Mouse (Mus musculus) embryonic facial prominence, embryonic 12.5 days (tissue): ENCODE measurements around the gene Dlgap3. TPM values are rescaled to one million over a fixed set of nuclear protein-coding genes. Genes with fewer than 3 reads are reported as not detected.

Source experiments
- ATAC-seq: fragments of 200-750 bp; cut with Nextera tagmentation; 2 replicates; pipeline ENCODE4 v1.8.0; 2017; ENCODE audit not compliant: insufficient number of reproducible peaks, insufficient read depth, low FRiP score, low TSS enrichment
- H3K27ac ChIP-seq: fragments of 300-500 bp; sonication (generic); 2 replicates; pipeline ENCODE4 v1.5.1; 2016; ENCODE audit warnings: mild to moderate bottlenecking
- H3K27me3 ChIP-seq: fragments of 300-500 bp; sonication (generic); 2 replicates; pipeline ENCODE4 v1.6.1; 2016; ENCODE audit warnings: mild to moderate bottlenecking, moderate library complexity
- H3K36me3 ChIP-seq: fragments of 300-500 bp; sonication (generic); 2 replicates; pipeline ENCODE4 v1.6.1; 2016; ENCODE audit warnings: mild to moderate bottlenecking
- H3K4me1 ChIP-seq: fragments of 300-500 bp; sonication (generic); 2 replicates; pipeline ENCODE4 v1.6.1; 2016
- H3K4me2 ChIP-seq: fragments of 300-500 bp; sonication (generic); replicated peaks from 2 replicates; pipeline ENCODE4 v1.6.1; 2016; ENCODE audit warnings: mild to moderate bottlenecking, moderate library complexity
- H3K4me3 ChIP-seq: fragments of 300-500 bp; sonication (generic); 2 replicates; pipeline ENCODE4 v1.5.1; 2016; ENCODE audit warnings: mild to moderate bottlenecking
- H3K9ac ChIP-seq: fragments of 300-500 bp; sonication (generic); 2 replicates; pipeline ENCODE4 v1.6.1; 2016; ENCODE audit warnings: mild to moderate bottlenecking, moderate library complexity
- H3K9me3 ChIP-seq: fragments of 300-500 bp; sonication (generic); 2 replicates; pipeline ENCODE4 v1.6.1; 2016; ENCODE audit warnings: mild to moderate bottlenecking, moderate library complexity
- WGBS: fragments of 180-500 bp; shearing (Covaris S2); methylation state at CpG from one replicate; pipeline ENCODE4 v1.1.7; 2016; 5-methylcytosine and 5-hydroxymethylcytosine counted together
- polyA plus RNA-seq: library from polyadenylated mRNA; unstranded; fragments of >200 nt; fragmentation: Nextera tagmentation; extraction: Ambion mirVana; gene quantifications from 2 replicates; pipeline ENCODE4 v1.2.1, GENCODE M21; 2016

Dlgap3 gene
- polyA plus RNA-seq: 1.3 TPM in 2 replicates

- no peak for ATAC-seq
- Histone ChIP-seq H3K9ac (peak within 1 kb of the TSS; percentile 62), H3K27ac (no peak within 1 kb of the TSS), H3K4me2 (peak within 1 kb of the TSS; percentile 100), H3K4me3 (peak within 1 kb of the TSS; percentile 70), H3K27me3 (peaks cover 64% of the 10 kb centered on the region), H3K9me3 (no peaks in the 10 kb centered on the region), H3K4me1 (peaks cover 18% of the 10 kb centered on the region), H3K36me3 (no peaks in the 10 kb centered on the region)
- under 1% methylated on average over 48 of the region's 67 CpGs for WGBS
Measured at GRCm38 (mm10) chr4:127168914-127169345, at the start of gene Dlgap3. Gene Dlgap3, plus strand, starts transcription at chr4:127169204.

- Histone ChIP-seq H3K4me2 (no peak within 1 kb of the TSS), H3K9me3 (no peaks in the 10 kb centered on the region), H3K27ac (no peak within 1 kb of the TSS), H3K27me3 (no peaks in the 10 kb centered on the region), H3K4me1 (peaks cover 6% of the 10 kb centered on the region), H3K36me3 (peaks cover 4% of the 10 kb centered on the region; the same call in 1 of the 2 replicates), H3K4me3 (no peak within 1 kb of the TSS), H3K9ac (no peak within 1 kb of the TSS)
- WGBS: 91% methylated on average over 5 of the region's 5 CpGs
- no peak for ATAC-seq
Measured at GRCm38 (mm10) chr4:127123391-127123790, 45.6 kb upstream of the Dlgap3 start, which contains the start of gene Tmem35b. Gene Tmem35b, plus strand, starts transcription at chr4:127123691.

GRCm38 (mm10) chr4:127124331-127124730, 44.7 kb upstream of the Dlgap3 start:
- no peak overlapping the region for H3K4me3 ChIP-seq
- H3K9ac ChIP-seq: no peak overlapping the region
- H3K27me3 ChIP-seq: no peaks in the 10 kb centered on the region
- peaks cover 12% of the 10 kb centered on the region for H3K36me3 ChIP-seq
- no peak overlapping the region for H3K27ac ChIP-seq
- ATAC-seq: no peak
- H3K4me2 ChIP-seq: no peak overlapping the region
- H3K9me3 ChIP-seq: no peaks in the 10 kb centered on the region
- 95% methylated on average over 1 of the region's 1 CpGs for whole genome bisulfite sequencing
- H3K4me1 ChIP-seq: peaks cover 6% of the 10 kb centered on the region

- no peak overlapping the region for H3K27ac ChIP-seq
- ATAC-seq: peak; percentile 94
Measured at GRCm38 (mm10) chr4:127125834-127126463, 43.1 kb upstream of the Dlgap3 start.

GRCm38 (mm10) chr4:127134687-127135086, 34.3 kb upstream of the Dlgap3 start:
- no peaks in the 10 kb centered on the region for H3K36me3 ChIP-seq
- H3K27me3 ChIP-seq: no peaks in the 10 kb centered on the region
- 40% methylated on average over 1 of the region's 1 CpGs for WGBS
- H3K9ac ChIP-seq: no peak overlapping the region
- no peak overlapping the region for H3K4me3 ChIP-seq
- no peaks in the 10 kb centered on the region for H3K9me3 ChIP-seq
- ATAC-seq: no peak
- H3K4me1 ChIP-seq: no peaks in the 10 kb centered on the region
- H3K4me2 ChIP-seq: no peak overlapping the region
- H3K27ac ChIP-seq: no peak overlapping the region

More at GRCm38 (mm10) chr4:127125834-127126463, 43.1 kb upstream of the Dlgap3 start:
- WGBS: 1% methylated on average over 35 of the region's 35 CpGs
- H3K4me1 ChIP-seq: peaks cover 6% of the 10 kb centered on the region
- H3K27me3 ChIP-seq: no peaks in the 10 kb centered on the region
- H3K9me3 ChIP-seq: no peaks in the 10 kb centered on the region
- peaks cover 13% of the 10 kb centered on the region for H3K36me3 ChIP-seq
- peak overlapping the region; percentile 75 for H3K4me2 ChIP-seq
- H3K4me3 ChIP-seq: peak overlapping the region; percentile 63
- H3K9ac ChIP-seq: peak overlapping the region; percentile 72

GRCm38 (mm10) chr4:127137591-127137990, 31.4 kb upstream of the Dlgap3 start:
- Histone ChIP-seq H3K4me3 (no peak overlapping the region), H3K9ac (no peak overlapping the region), H3K4me1 (no peaks in the 10 kb centered on the region), H3K9me3 (no peaks in the 10 kb centered on the region), H3K27ac (no peak overlapping the region), H3K4me2 (no peak overlapping the region), H3K36me3 (no peaks in the 10 kb centered on the region), H3K27me3 (no peaks in the 10 kb centered on the region)
- no peak for ATAC-seq
- 78% methylated on average over 5 of the region's 5 CpGs for WGBS

GRCm38 (mm10) chr4:127138486-127138885, 30.5 kb upstream of the Dlgap3 start:
- Histone ChIP-seq H3K27me3 (no peaks in the 10 kb centered on the region), H3K4me3 (no peak overlapping the region), H3K36me3 (no peaks in the 10 kb centered on the region), H3K9me3 (no peaks in the 10 kb centered on the region), H3K9ac (no peak overlapping the region), H3K27ac (no peak overlapping the region), H3K4me2 (no peak overlapping the region), H3K4me1 (no peaks in the 10 kb centered on the region)
- WGBS: 50% methylated on average over 6 of the region's 6 CpGs
- no peak for ATAC-seq

GRCm38 (mm10) chr4:127150031-127150430, 19.0 kb upstream of the Dlgap3 start:
- no peak overlapping the region for H3K9ac ChIP-seq
- no peaks in the 10 kb centered on the region for H3K27me3 ChIP-seq
- WGBS: 82% methylated on average over 13 of the region's 13 CpGs
- no peak overlapping the region for H3K4me3 ChIP-seq
- H3K27ac ChIP-seq: no peak overlapping the region
- no peak for ATAC-seq
- H3K36me3 ChIP-seq: no peaks in the 10 kb centered on the region
- H3K9me3 ChIP-seq: no peaks in the 10 kb centered on the region
- no peaks in the 10 kb centered on the region for H3K4me1 ChIP-seq
- no peak overlapping the region for H3K4me2 ChIP-seq

- Histone ChIP-seq H3K4me1 (no peaks in the 10 kb centered on the region), H3K9ac (no peak overlapping the region), H3K27me3 (no peaks in the 10 kb centered on the region), H3K9me3 (0 out of 2 replicates have a peak, but pooled peaks cover 5% of the 10 kb centered on the region), H3K4me2 (no peak overlapping the region), H3K4me3 (no peak overlapping the region), H3K36me3 (no peaks in the 10 kb centered on the region), H3K27ac (no peak overlapping the region)
- 33% methylated on average over 1 of the region's 1 CpGs for WGBS
- no peak for ATAC-seq
Measured at GRCm38 (mm10) chr4:127153345-127153744, 15.7 kb upstream of the Dlgap3 start.

- WGBS: 60% methylated on average over 5 of the region's 5 CpGs
Measured at GRCm38 (mm10) chr4:127155757-127156156, 13.2 kb upstream of the Dlgap3 start.

GRCm38 (mm10) chr4:127157746-127158145, 11.3 kb upstream of the Dlgap3 start:
- 87% methylated on average over 4 of the region's 4 CpGs for WGBS
- no peak overlapping the region for H3K27ac ChIP-seq
- H3K27me3 ChIP-seq: no peaks in the 10 kb centered on the region
- H3K9me3 ChIP-seq: 0 out of 2 replicates have a peak, but pooled peaks cover 5% of the 10 kb centered on the region
- H3K4me2 ChIP-seq: no peak overlapping the region
- ATAC-seq: no peak
- no peaks in the 10 kb centered on the region for H3K4me1 ChIP-seq
- no peaks in the 10 kb centered on the region for H3K36me3 ChIP-seq
- H3K9ac ChIP-seq: no peak overlapping the region
- H3K4me3 ChIP-seq: no peak overlapping the region

More at GRCm38 (mm10) chr4:127155757-127156156, 13.2 kb upstream of the Dlgap3 start:
- ATAC-seq: no peak
- Histone ChIP-seq H3K9ac (no peak overlapping the region), H3K4me1 (no peaks in the 10 kb centered on the region), H3K36me3 (no peaks in the 10 kb centered on the region), H3K4me2 (no peak overlapping the region), H3K9me3 (0 out of 2 replicates have a peak, but pooled peaks cover 5% of the 10 kb centered on the region), H3K4me3 (no peak overlapping the region), H3K27ac (no peak overlapping the region), H3K27me3 (no peaks in the 10 kb centered on the region)

GRCm38 (mm10) chr4:127163926-127164325, 5.1 kb upstream of the Dlgap3 start:
- Histone ChIP-seq H3K36me3 (no peaks in the 10 kb centered on the region), H3K9me3 (no peaks in the 10 kb centered on the region), H3K4me2 (no peak overlapping the region), H3K4me1 (peaks cover 8% of the 10 kb centered on the region), H3K9ac (no peak overlapping the region), H3K27ac (no peak overlapping the region), H3K4me3 (no peak overlapping the region), H3K27me3 (peaks cover 22% of the 10 kb centered on the region)
- WGBS: 70% methylated on average over 8 of the region's 8 CpGs
- no peak for ATAC-seq
